Mouse (Mus musculus): ENCODE measurements around the gene Srebf2. TPM values are rescaled to one million over a fixed set of nuclear protein-coding genes. Genes with fewer than 3 reads are reported as not detected.

Srebf2 gene
- polyA plus RNA-seq, 1 experiment, result 410 TPM

DNA sequence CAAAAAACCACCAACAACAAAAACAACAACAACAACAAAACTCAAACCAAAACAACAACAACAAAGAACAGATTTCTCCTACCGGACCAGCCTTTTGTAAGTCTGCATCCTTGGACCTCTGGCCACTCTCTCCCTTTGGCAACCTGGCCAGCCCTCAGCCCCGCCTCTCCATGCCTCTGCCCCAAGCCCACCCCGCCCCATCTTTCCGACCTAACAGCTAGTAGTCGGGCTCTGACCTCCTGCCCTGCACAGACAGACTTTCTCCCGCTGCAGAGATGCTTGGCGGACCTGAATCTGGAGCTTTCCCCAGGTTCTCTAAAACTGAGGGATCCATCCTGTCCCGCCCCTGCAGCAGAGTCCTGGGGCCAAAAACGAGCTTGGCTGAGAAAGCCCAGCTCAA lies 71.0 kb downstream of the Srebf2 start:
- 87% methylated on average over 9 of the region's 9 CpGs for WGBS
- Histone ChIP-seq H3K36me3 (ENCODE audit: control insufficient read depth, insufficient read depth, low read length) (no peaks in the 10 kb centered on the region), H3K4me3 (ENCODE audit: control insufficient read depth, insufficient read depth, low read length) (no peak overlapping the region), H3K27ac (ENCODE audit: control insufficient read depth, insufficient read depth, low read length) (no peak overlapping the region), H3K27me3 (ENCODE audit: control insufficient read depth, insufficient read depth, low read length) (no peaks in the 10 kb centered on the region; the same call in 1 of the 2 replicates), H3K4me1 (replicated peaks; ENCODE audit: control insufficient read depth, insufficient read depth, low read length) (peaks cover 7% of the 10 kb centered on the region)
- TF ChIP-seq CTCF (IDR thresholded peaks at IDR 0.05; ENCODE audit: borderline replicate concordance, control insufficient read depth, extremely low read depth, insufficient read depth, low read length, poor library complexity) (no peak), POLR2A (IDR thresholded peaks at IDR 0.05; ENCODE audit: control insufficient read depth, extremely low read depth, insufficient read depth, low read length, poor library complexity) (no peak)
- no peak for DNase-seq

DNA sequence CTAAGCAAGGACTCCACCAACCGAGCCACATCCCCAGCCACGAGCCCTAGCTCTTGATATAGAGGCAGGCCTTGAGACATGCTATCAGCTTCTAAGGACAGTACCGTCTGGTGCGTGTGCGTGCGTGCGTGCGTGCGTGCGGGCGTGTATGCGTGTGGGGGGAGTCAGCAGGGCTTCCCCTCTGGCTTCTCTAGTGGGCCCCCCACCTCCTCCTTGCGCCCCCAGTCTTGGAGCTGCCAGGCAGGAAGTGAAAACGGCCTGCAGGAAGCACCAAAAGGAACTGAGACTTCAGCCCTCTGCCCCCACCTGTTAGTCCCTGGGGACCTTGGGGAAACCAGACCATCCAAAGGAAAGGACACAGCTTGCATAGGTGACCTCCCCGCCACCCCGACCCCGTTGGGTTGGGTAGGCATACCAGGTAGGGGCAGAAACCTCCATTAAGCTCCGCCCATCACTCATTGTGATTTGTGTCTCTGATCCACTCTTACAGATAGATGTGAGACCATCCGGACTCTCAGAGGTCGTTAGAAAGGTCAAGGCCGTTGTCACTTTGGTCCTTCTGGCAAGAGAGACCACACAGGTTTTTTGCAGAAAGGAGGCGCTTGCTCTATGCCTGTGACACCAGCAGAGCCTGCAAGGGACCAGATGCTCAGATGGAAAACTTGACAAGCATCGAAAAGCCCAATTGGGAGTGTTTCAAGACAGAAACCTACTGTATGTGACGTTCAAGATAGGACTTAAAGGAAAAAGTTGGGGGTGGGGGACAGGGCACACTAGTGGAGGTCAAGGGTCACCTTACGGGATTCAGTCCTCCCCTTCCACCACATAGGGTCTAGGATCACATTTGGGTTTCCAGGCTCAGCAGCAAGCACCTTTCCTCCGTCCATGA lies 72.0 kb downstream of the Srebf2 start:
- H3K4me1 ChIP-seq (replicated peaks; ENCODE audit: control insufficient read depth, insufficient read depth, low read length), result peaks cover 9% of the 10 kb centered on the region
- WGBS, result 37% methylated on average over 26 of the region's 26 CpGs
- H3K27me3 ChIP-seq (ENCODE audit: control insufficient read depth, insufficient read depth, low read length), result no peaks in the 10 kb centered on the region

DNA sequence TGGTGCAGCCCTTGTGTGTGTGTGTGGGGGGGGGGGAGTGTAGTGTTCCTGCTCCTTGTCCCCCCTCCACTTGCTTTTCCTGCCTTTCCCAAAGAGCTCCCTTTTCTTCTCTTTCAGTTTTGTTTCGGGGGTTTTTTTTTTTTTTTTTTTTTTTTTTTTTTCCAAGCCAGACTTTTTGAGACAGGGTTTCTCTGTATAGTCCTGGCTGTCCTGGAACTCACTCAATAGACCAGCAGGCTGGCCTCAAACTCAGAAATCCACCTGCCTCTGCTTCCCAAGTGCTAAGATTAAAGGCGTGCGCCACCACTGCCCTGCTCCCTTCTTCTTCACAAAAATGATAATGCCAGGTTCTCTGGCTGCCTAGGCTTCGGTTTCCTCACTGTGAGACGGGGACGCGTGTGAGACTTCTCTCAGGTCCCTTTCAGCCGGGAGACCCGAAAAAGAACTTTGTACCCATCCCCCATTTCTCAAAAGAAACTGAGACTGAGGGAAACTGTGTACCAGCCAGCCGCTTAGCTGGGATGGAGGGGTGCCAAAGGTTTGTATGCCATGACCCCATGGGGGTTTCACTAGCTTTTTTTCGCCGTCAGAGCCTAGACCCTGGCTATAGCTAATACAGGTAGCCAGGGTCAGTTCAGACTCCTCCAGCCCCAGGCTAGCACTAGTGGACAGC lies 73.2 kb downstream of the Srebf2 start:
- Histone ChIP-seq H3K27me3 (ENCODE audit: control insufficient read depth, insufficient read depth, low read length) (no peaks in the 10 kb centered on the region), H3K4me1 (replicated peaks; ENCODE audit: control insufficient read depth, insufficient read depth, low read length) (peaks cover 15% of the 10 kb centered on the region), H3K27ac (ENCODE audit: control insufficient read depth, insufficient read depth, low read length) (no peak overlapping the region), H3K4me3 (ENCODE audit: control insufficient read depth, insufficient read depth, low read length) (no peak overlapping the region), H3K36me3 (ENCODE audit: control insufficient read depth, insufficient read depth, low read length) (no peaks in the 10 kb centered on the region)
- WGBS, result 87% methylated on average over 11 of the region's 12 CpGs
- no peak for TF ChIP-seq CTCF (IDR thresholded peaks at IDR 0.05; ENCODE audit: borderline replicate concordance, control insufficient read depth, extremely low read depth, insufficient read depth, low read length, poor library complexity)
- DNase-seq, result no peak

More for the DNA sequence above, 72.0 kb downstream of the Srebf2 start:
- H3K4me3 ChIP-seq (ENCODE audit: control insufficient read depth, insufficient read depth, low read length), result no peak overlapping the region
- no peak overlapping the region for H3K27ac ChIP-seq (ENCODE audit: control insufficient read depth, insufficient read depth, low read length)
- no peaks in the 10 kb centered on the region for H3K36me3 ChIP-seq (ENCODE audit: control insufficient read depth, insufficient read depth, low read length)
- DNase-seq, result no peak
- TF ChIP-seq POLR2A (IDR thresholded peaks at IDR 0.05; ENCODE audit: control insufficient read depth, extremely low read depth, insufficient read depth, low read length, poor library complexity), result no peak
- no peak for TF ChIP-seq CTCF (IDR thresholded peaks at IDR 0.05; ENCODE audit: borderline replicate concordance, control insufficient read depth, extremely low read depth, insufficient read depth, low read length, poor library complexity)

DNA sequence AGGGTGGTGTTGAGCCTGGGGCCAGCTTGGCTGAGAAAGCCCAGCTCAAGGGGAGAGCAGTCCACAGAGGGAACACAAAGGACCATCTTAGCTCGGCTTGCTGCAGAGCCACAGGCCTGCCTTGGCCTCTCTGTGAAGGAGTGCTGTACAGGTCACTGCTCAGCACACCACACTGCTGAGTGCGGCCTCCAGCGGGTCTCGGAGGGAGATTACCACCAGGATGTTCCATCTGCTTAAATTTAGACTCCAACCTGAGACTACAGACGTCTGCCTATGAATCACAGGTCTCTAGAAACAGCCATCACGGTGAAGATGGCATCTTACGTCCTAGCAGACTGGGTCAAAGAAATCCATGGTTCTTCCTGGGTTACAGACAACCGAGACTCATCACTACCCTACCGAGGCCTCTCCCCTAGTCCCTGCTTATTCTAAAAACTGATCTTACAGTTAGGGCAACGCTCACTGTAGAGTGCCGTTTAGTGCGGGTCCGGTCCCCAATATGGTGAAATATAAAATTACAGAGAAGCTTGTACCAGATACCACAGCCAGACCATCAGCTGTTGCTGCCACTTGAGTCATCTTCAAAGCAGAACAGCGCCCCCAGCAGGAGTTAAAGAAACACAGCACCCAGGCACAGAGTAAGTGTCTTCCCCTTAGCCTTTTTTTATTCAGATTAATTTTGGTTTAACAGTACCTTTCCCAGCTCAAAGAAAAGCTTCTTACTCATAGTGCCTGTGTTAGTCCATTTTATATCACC lies 74.3 kb downstream of the Srebf2 start:
- no peak overlapping the region for H3K27ac ChIP-seq (ENCODE audit: control insufficient read depth, insufficient read depth, low read length)
- no peak for TF ChIP-seq POLR2A (IDR thresholded peaks at IDR 0.05; ENCODE audit: control insufficient read depth, extremely low read depth, insufficient read depth, low read length, poor library complexity)
- no peak for TF ChIP-seq CTCF (IDR thresholded peaks at IDR 0.05; ENCODE audit: borderline replicate concordance, control insufficient read depth, extremely low read depth, insufficient read depth, low read length, poor library complexity)
- H3K4me1 ChIP-seq (replicated peaks; ENCODE audit: control insufficient read depth, insufficient read depth, low read length), result peaks cover 15% of the 10 kb centered on the region
- DNase-seq, result no peak
- H3K36me3 ChIP-seq (ENCODE audit: control insufficient read depth, insufficient read depth, low read length), result no peaks in the 10 kb centered on the region
- no peak overlapping the region for H3K4me3 ChIP-seq (ENCODE audit: control insufficient read depth, insufficient read depth, low read length)
- H3K27me3 ChIP-seq (ENCODE audit: control insufficient read depth, insufficient read depth, low read length), result no peaks in the 10 kb centered on the region
- 89% methylated on average over 14 of the region's 14 CpGs for WGBS

DNA sequence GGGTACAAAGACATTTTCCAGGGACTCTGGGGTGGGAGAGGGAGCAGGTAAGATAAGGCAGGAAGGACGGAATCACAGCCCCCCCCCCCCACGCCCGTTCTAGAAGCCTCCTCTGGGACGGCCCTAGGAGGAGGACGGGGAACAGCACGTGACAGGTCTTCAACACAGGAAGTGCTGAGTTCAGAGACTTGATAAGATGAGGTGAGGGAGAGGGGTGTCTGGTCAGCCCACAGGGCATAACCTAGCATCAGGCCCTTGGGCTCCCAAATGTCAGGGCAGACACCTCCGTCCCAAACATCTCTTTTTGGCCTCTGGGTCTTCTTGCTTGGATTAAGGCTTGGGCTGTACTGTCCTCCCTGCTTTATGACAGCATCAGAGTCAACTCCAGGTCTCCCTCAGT lies 76.3 kb downstream of the Srebf2 start:
- no peak overlapping the region for H3K27ac ChIP-seq (ENCODE audit: control insufficient read depth, insufficient read depth, low read length)
- peaks cover 15% of the 10 kb centered on the region for H3K4me1 ChIP-seq (replicated peaks; ENCODE audit: control insufficient read depth, insufficient read depth, low read length)
- 62% methylated on average over 7 of the region's 7 CpGs for WGBS
- no peaks in the 10 kb centered on the region for H3K27me3 ChIP-seq (ENCODE audit: control insufficient read depth, insufficient read depth, low read length)
- H3K36me3 ChIP-seq (ENCODE audit: control insufficient read depth, insufficient read depth, low read length), result no peaks in the 10 kb centered on the region
- DNase-seq, result no peak
- TF ChIP-seq POLR2A (IDR thresholded peaks at IDR 0.05; ENCODE audit: control insufficient read depth, extremely low read depth, insufficient read depth, low read length, poor library complexity) (no peak), CTCF (IDR thresholded peaks at IDR 0.05; ENCODE audit: borderline replicate concordance, control insufficient read depth, extremely low read depth, insufficient read depth, low read length, poor library complexity) (no peak)
- no peak overlapping the region for H3K4me3 ChIP-seq (ENCODE audit: control insufficient read depth, insufficient read depth, low read length)
